Mouse (Mus musculus) fat pad, adult 2 months (tissue): ENCODE measurements around the gene Adcy2.

Source experiments
- DNase-seq: peaks from one replicate; pipeline ENCODE4 v3.0.0-alpha.2; 2011; ENCODE audit warnings: low read depth, low spot score; ENCODE audit errors: extremely low read depth

The Adcy2 gene

DNA sequence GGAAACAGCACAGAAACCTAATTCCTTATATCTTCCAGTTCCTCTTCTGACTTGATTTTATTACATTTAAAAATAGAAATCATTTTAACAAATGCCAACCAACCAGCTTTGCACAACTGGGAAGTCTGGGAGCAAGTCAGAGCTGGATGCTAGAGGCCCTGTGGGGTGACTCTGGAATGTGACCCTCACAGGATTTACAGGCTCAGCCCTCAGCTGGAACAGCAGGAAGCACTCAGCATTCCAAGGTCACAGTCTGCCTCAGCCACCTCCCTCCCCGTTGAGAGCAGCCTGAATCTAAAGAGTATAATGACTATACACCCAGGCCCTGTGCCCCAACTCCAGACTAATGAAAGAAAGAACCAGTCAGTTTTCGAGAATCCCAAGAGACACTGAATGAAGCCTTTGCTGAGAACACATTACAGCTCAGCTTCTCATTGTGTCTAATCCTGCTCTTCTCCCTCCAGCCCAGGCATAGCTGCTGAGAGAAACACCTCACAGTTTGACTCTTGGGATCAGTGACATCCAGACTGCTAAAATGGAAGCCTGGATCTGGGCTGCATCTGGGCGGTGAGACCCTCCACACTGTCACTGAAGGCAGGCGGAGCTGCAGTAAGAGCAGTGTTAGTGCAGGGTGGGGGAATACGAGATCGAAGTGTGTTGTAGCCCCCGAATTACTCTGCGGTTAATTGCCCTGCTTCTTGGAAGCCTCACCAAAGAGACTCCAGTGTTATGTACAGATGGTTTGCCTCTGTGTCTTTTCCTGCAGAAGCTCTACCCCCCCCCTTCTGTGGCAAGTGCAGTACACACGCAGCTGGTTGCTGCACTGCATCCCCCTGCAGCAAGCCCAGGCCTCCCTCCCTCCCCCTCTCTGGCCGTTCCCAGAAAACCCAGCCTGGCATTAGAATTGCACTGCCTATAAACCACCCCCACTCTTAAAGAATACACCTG, 426.1 kb downstream of the Adcy2 start:
- DNase-seq, result no peak

DNA sequence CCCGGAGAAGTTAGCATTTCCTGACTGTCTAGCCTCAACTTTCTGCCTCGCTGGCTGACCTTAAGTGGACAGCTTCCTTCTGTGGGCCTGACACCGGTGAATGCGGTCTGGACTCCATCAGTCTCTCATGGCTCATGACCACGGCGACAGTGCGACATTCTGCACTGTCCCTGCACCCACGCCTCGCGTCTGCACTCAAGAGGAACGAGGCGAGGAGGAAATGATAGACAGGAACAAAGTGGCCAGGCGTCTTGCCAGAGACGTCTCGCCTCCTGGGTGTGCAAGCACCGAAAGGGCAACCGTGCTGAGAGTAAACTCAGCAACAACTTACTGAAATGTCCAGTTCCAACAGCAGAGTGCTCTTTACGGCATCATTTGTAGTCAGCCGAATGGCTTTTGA, 427.1 kb downstream of the Adcy2 start:
- no peak for DNase-seq
